Mouse (Mus musculus) lung, postnatal 25 days (tissue): Measurements from ENCODE around the gene Cblb.

Experiments used
- DNase-seq: peaks from one replicate; pipeline ENCODE4 v3.0.0; 2022; ENCODE audit warnings: low spot score

The Cblb gene

GRCm38 (mm10) chr16:52132808-52133490, 101.9 kb downstream of the Cblb start:
- no peak for DNase-seq

GRCm38 (mm10) chr16:52134631-52135227, 103.7 kb downstream of the Cblb start:
- no peak for DNase-seq

- DNase-seq = no peak
These were observed 104.8 kb downstream of the Cblb start for GRCm38 (mm10) chr16:52135689-52136390.

GRCm38 (mm10) chr16:52143101-52143500, 112.1 kb downstream of the Cblb start:
- DNase-seq = no peak

- no peak for DNase-seq
These were observed 112.8 kb downstream of the Cblb start for GRCm38 (mm10) chr16:52143818-52144217.

- no peak for DNase-seq
These were observed 113.8 kb downstream of the Cblb start for GRCm38 (mm10) chr16:52144792-52145191.

GRCm38 (mm10) chr16:52145552-52145951, 114.5 kb downstream of the Cblb start:
- DNase-seq = no peak

GRCm38 (mm10) chr16:52146976-52147696, 116.1 kb downstream of the Cblb start:
- DNase-seq = no peak

GRCm38 (mm10) chr16:52148041-52148440, 117.0 kb downstream of the Cblb start:
- DNase-seq = no peak

- no peak for DNase-seq
These were observed 118.2 kb downstream of the Cblb start for GRCm38 (mm10) chr16:52149135-52149769.

- DNase-seq = no peak
These were observed 124.1 kb downstream of the Cblb start for GRCm38 (mm10) chr16:52155030-52155696.

- DNase-seq = no peak
These were observed 129.0 kb downstream of the Cblb start for GRCm38 (mm10) chr16:52159958-52160504.

GRCm38 (mm10) chr16:52164246-52164645, 133.2 kb downstream of the Cblb start:
- DNase-seq = no peak

GRCm38 (mm10) chr16:52173253-52173652, 142.2 kb downstream of the Cblb start:
- DNase-seq = no peak

- DNase-seq = no peak
These were observed 148.8 kb downstream of the Cblb start for GRCm38 (mm10) chr16:52179839-52180238.

GRCm38 (mm10) chr16:52182057-52182456, 151.0 kb downstream of the Cblb start:
- peak; percentile 7 for DNase-seq

- no peak for DNase-seq
These were observed 153.3 kb downstream of the Cblb start for GRCm38 (mm10) chr16:52184350-52184749.

GRCm38 (mm10) chr16:52186731-52187130, 155.7 kb downstream of the Cblb start:
- DNase-seq = peak; percentile 78

GRCm38 (mm10) chr16:52189103-52189502, 158.1 kb downstream of the Cblb start:
- DNase-seq = no peak

GRCm38 (mm10) chr16:52190714-52191113, 159.7 kb downstream of the Cblb start:
- DNase-seq = no peak

GRCm38 (mm10) chr16:52194040-52194439, 163.0 kb downstream of the Cblb start:
- no peak for DNase-seq
